Mouse (Mus musculus) liver, embryonic 11.5 days (tissue): ENCODE data around the gene Nt5e. TPM values are rescaled to one million over a fixed set of nuclear protein-coding genes. Genes with fewer than 3 reads are reported as not detected.

Experiments used
- ATAC-seq: fragments of 200-750 bp; cut with Nextera tagmentation; replicated peaks from 2 replicates; pipeline ENCODE4 v1.8.0; 2017; ENCODE audit warnings: moderate number of reproducible peaks, mild to moderate bottlenecking, moderate TSS enrichment, moderate library complexity; ENCODE audit not compliant: low FRiP score
- DNase-seq: peaks from one replicate; pipeline ENCODE4 v3.0.0-alpha.2; 2017; ENCODE audit warnings: low spot score
- H3K27ac ChIP-seq: fragments of 300-500 bp; sonication (generic); 2 replicates; pipeline ENCODE4 v1.5.1; 2014; ENCODE audit warnings: mild to moderate bottlenecking, low read depth, low read length, control low read depth
- H3K27me3 ChIP-seq: fragments of 300-500 bp; sonication (generic); replicated peaks from 2 replicates; pipeline ENCODE4 v1.6.1; 2014; ENCODE audit warnings: low read length, mixed read lengths; ENCODE audit not compliant: control insufficient read depth, insufficient read depth
- H3K36me3 ChIP-seq: fragments of 300-500 bp; sonication (generic); 2 replicates; pipeline ENCODE4 v1.6.1; 2014; ENCODE audit warnings: mild to moderate bottlenecking, low read length, moderate library complexity, mixed read lengths; ENCODE audit not compliant: control insufficient read depth, insufficient read depth
- H3K4me1 ChIP-seq: fragments of 300-500 bp; sonication (generic); replicated peaks from 2 replicates; pipeline ENCODE4 v1.6.1; 2014; ENCODE audit warnings: low read length, mixed read lengths; ENCODE audit not compliant: control insufficient read depth, insufficient read depth
- H3K4me2 ChIP-seq: fragments of 300-500 bp; sonication (generic); 2 replicates; pipeline ENCODE4 v1.6.1; 2014; ENCODE audit warnings: mild to moderate bottlenecking, control low read depth, moderate library complexity
- H3K4me3 ChIP-seq: fragments of 300-500 bp; sonication (generic); 2 replicates; pipeline ENCODE4 v1.5.1; 2014; ENCODE audit warnings: low read depth, low read length, control low read depth
- H3K9ac ChIP-seq: fragments of 300-500 bp; sonication (generic); 2 replicates; pipeline ENCODE4 v1.6.1; 2014; ENCODE audit warnings: low read depth, low read length, control low read depth
- H3K9me3 ChIP-seq: fragments of 300-500 bp; sonication (generic); 2 replicates; pipeline ENCODE4 v1.6.1; 2016; ENCODE audit warnings: low read length, inconsistent platforms, mixed read lengths; ENCODE audit not compliant: control insufficient read depth
- WGBS: fragments of 180-500 bp; shearing (Covaris S2); extraction: QIAGEN DNeasy Blood & Tissue Kit; methylation state at CpG from one replicate; pipeline ENCODE4 v1.1.7; 2014; 5-methylcytosine and 5-hydroxymethylcytosine counted together
- polyA plus RNA-seq: library from polyadenylated mRNA; unstranded; fragments of >200 nt; fragmentation: Nextera tagmentation; extraction: Ambion mirVana; gene quantifications from 2 replicates; pipeline ENCODE4 v1.2.1, GENCODE M21; 2014

The Nt5e gene
- polyA plus RNA-seq, 1 experiment from 2014 or later, result 6.3 TPM

DNA sequence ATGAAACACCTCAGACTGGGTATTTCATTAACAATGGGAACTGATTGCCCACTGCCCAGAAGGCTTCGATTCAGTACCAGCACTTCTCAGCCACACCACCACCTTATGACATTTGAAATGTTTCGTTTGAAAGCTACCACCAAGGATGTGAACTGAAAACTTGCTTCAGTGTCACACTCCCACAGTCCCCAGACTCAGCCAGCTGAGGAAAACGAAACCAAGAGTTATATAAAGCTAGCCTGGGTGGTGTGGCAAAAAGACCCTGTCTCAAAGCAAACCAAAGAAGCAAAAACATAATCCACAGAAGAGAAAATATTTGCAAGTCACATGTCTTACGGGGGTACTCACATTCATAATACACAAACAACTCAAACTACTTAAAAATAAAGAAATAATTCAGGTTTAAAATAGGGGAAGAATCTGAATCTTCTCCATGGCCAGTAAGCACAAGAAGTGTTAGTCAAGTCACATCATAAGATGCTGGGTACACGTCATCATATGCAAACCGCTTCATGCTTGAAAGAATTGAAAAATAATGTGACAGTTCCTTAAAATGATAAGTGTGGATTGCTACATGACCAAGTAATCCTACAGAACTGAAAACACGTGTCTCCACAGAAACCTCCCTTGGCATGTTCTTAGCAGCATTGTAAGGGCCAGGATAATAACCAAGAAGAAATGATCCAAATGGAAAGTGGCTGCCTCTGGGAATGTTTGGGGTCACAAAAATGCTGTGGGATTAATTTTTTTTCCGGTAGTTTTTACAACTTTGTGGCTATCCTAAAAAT is 28.9 kb upstream of the Nt5e start:
- no peak overlapping the region for H3K4me3 ChIP-seq
- H3K27ac ChIP-seq, result no peak overlapping the region
- H3K27me3 ChIP-seq, result no peaks in the 10 kb centered on the region
- H3K36me3 ChIP-seq, result no peaks in the 10 kb centered on the region
- no peak overlapping the region for H3K9ac ChIP-seq
- H3K4me1 ChIP-seq, result no peaks in the 10 kb centered on the region
- no peak overlapping the region for H3K4me2 ChIP-seq
- DNase-seq (no peak), ATAC-seq (no peak)
- H3K9me3 ChIP-seq, result no peaks in the 10 kb centered on the region
- 76% methylated on average over 8 of the region's 8 CpGs for WGBS

GRCm38 (mm10) chr9:88307019-88307618 is 19.9 kb upstream of the Nt5e start:
- no peaks in the 10 kb centered on the region for H3K4me1 ChIP-seq
- H3K4me2 ChIP-seq, result no peak overlapping the region
- H3K27me3 ChIP-seq, result no peaks in the 10 kb centered on the region
- H3K4me3 ChIP-seq, result no peak overlapping the region
- no peak overlapping the region for H3K9ac ChIP-seq
- DNase-seq (no peak), ATAC-seq (no peak)
- H3K9me3 ChIP-seq, result no peaks in the 10 kb centered on the region
- WGBS, result 74% methylated on average over 2 of the region's 2 CpGs
- H3K27ac ChIP-seq, result no peak overlapping the region
- H3K36me3 ChIP-seq, result no peaks in the 10 kb centered on the region

- no peaks in the 10 kb centered on the region for H3K27me3 ChIP-seq
- no peak overlapping the region for H3K4me3 ChIP-seq
- DNase-seq (no peak), ATAC-seq (no peak)
- H3K4me1 ChIP-seq, result no peaks in the 10 kb centered on the region
- H3K4me2 ChIP-seq, result no peak overlapping the region
- H3K9ac ChIP-seq, result no peak overlapping the region
- no peaks in the 10 kb centered on the region for H3K36me3 ChIP-seq
- no peaks in the 10 kb centered on the region for H3K9me3 ChIP-seq
- WGBS, result 26% methylated on average over 1 of the region's 1 CpGs
- no peak overlapping the region for H3K27ac ChIP-seq
Measured at GRCm38 (mm10) chr9:88309127-88309526, 17.9 kb upstream of the Nt5e start.

GRCm38 (mm10) chr9:88319226-88319625 is 7.8 kb upstream of the Nt5e start:
- Histone ChIP-seq H3K36me3 (no peaks in the 10 kb centered on the region), H3K27ac (no peak overlapping the region), H3K4me3 (no peak overlapping the region), H3K27me3 (no peaks in the 10 kb centered on the region), H3K4me2 (no peak overlapping the region), H3K9me3 (no peaks in the 10 kb centered on the region), H3K4me1 (no peaks in the 10 kb centered on the region), H3K9ac (no peak overlapping the region)
- no peak for ATAC-seq
- DNase-seq, result no peak

DNA sequence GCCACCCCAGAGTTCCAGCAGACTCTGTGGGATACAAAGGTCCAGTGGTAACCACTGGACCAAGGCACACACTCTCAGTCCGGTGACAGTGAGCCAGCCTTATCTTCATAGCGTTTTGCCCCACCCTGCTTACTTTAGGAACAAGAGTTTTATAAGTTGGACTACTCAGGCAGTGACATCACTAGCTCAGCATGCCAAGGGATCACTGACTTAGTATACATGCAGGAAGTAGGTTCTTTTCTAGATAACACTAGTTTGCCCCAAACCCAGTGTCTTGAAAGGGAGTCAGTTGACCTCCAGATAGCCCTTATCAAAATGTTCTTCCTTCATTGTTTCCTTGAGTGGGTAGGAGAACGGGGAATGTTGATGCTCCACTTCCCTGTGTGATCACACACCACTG is 2.4 kb upstream of the Nt5e start:
- H3K4me1 ChIP-seq, result no peaks in the 10 kb centered on the region
- no peak overlapping the region for H3K9ac ChIP-seq
- 41% methylated on average over 3 of the region's 3 CpGs for WGBS
- no peak overlapping the region for H3K4me3 ChIP-seq
- H3K4me2 ChIP-seq, result no peak overlapping the region
- no peak overlapping the region for H3K27ac ChIP-seq
- no peak for DNase-seq
- no peak for ATAC-seq
- no peaks in the 10 kb centered on the region for H3K9me3 ChIP-seq
- no peaks in the 10 kb centered on the region for H3K36me3 ChIP-seq
- peaks cover 7% of the 10 kb centered on the region; the same call in 1 of the 2 replicates for H3K27me3 ChIP-seq

DNA sequence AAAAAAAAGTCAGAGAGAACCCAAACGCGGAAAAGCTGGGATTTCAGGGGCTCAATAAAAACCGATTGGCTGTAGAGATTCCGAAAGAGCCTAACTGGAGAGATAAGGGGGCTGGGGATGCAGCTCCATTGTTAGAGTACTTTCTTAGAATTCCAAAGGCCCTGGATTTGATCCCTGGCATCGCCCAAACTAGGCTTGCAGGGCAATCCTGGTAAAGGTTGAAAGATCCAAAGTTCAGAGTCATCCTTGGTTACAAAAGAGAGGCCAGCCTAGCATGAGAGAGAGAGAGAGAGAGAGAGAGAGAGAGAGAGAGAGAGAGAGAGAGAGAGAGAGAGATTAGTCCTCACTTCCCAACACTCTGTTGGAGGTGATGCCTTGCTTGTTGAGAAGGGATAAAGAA is 1.7 kb downstream of the Nt5e start:
- Histone ChIP-seq H3K4me2 (peak overlapping the region; percentile 72; the same call in 1 of the 2 replicates), H3K27ac (no peak overlapping the region), H3K4me1 (no peaks in the 10 kb centered on the region), H3K27me3 (peaks cover 7% of the 10 kb centered on the region; the same call in 1 of the 2 replicates), H3K36me3 (no peaks in the 10 kb centered on the region), H3K4me3 (no peak overlapping the region), H3K9me3 (no peaks in the 10 kb centered on the region), H3K9ac (no peak overlapping the region)
- no peak for ATAC-seq
- no peak for DNase-seq
- WGBS, result 21% methylated on average over 5 of the region's 5 CpGs

GRCm38 (mm10) chr9:88329166-88329748 is 2.3 kb downstream of the Nt5e start:
- no peak overlapping the region for H3K4me3 ChIP-seq
- ATAC-seq, result no peak
- no peaks in the 10 kb centered on the region for H3K36me3 ChIP-seq
- H3K4me2 ChIP-seq, result peak overlapping the region; percentile 12
- H3K27me3 ChIP-seq, result peaks cover 7% of the 10 kb centered on the region; the same call in 1 of the 2 replicates
- no peaks in the 10 kb centered on the region for H3K4me1 ChIP-seq
- H3K27ac ChIP-seq, result no peak overlapping the region
- 37% methylated on average over 10 of the region's 10 CpGs for WGBS
- DNase-seq, result no peak
- no peak overlapping the region for H3K9ac ChIP-seq
- no peaks in the 10 kb centered on the region for H3K9me3 ChIP-seq

GRCm38 (mm10) chr9:88330316-88330715 is 3.3 kb downstream of the Nt5e start:
- ATAC-seq, result no peak
- Histone ChIP-seq H3K4me2 (no peak overlapping the region), H3K9ac (no peak overlapping the region), H3K4me1 (no peaks in the 10 kb centered on the region), H3K9me3 (no peaks in the 10 kb centered on the region), H3K36me3 (no peaks in the 10 kb centered on the region), H3K27ac (no peak overlapping the region), H3K27me3 (peaks cover 7% of the 10 kb centered on the region; the same call in 1 of the 2 replicates), H3K4me3 (no peak overlapping the region)
- WGBS, result 65% methylated on average over 3 of the region's 3 CpGs
- DNase-seq, result no peak
